Mouse (Mus musculus): ENCODE data around the gene Iqschfp. TPM values are rescaled to one million over a fixed set of nuclear protein-coding genes. Genes with fewer than 3 reads are reported as not detected.
A peak's percentile ranks its signal among the peaks of the same experiment; 100 is the strongest.

The Iqschfp gene
- polyA plus RNA-seq, 1 experiment from 2014 or later = not detected

- Histone ChIP-seq H3K9me3 (ENCODE audit: low read length) (no peaks in the 10 kb centered on the region), H3K27ac (ENCODE audit: low read depth) (no peak overlapping the region), H3K4me1 (ENCODE audit: insufficient read depth) (no peaks in the 10 kb centered on the region), H3K4me2 (ENCODE audit: low read depth, low read length) (no peak overlapping the region), H3K4me3 (ENCODE audit: low read depth, low read length) (no peak overlapping the region), H3K36me3 (replicated peaks; ENCODE audit: insufficient read depth, low read length) (no peaks in the 10 kb centered on the region), H3K27me3 (ENCODE audit: insufficient read depth, low read length) (no peaks in the 10 kb centered on the region), H3K9ac (replicated peaks) (no peak overlapping the region)
- ATAC-seq (no peak), DNase-seq (no peak)
- 88% methylated on average over 8 of the region's 8 CpGs for WGBS (ENCODE audit: insufficient replicate concordance)
- TF ChIP-seq CTCF (IDR thresholded peaks at IDR 0.05; ENCODE audit: low read depth) = no peak
- no peak for TF ChIP-seq EP300 (IDR thresholded peaks at IDR 0.05; ENCODE audit: low read depth)
These were observed 714.7 kb downstream of the Iqschfp start for GRCm38 (mm10) chr3:68606730-68607129.

GRCm38 (mm10) chr3:68607336-68607735 lies 715.3 kb downstream of the Iqschfp start:
- no peaks in the 10 kb centered on the region for H3K4me1 ChIP-seq (ENCODE audit: insufficient read depth)
- H3K4me3 ChIP-seq (ENCODE audit: low read depth, low read length) = no peak overlapping the region
- no peaks in the 10 kb centered on the region for H3K36me3 ChIP-seq (replicated peaks; ENCODE audit: insufficient read depth, low read length)
- H3K27ac ChIP-seq (ENCODE audit: low read depth) = no peak overlapping the region
- H3K4me2 ChIP-seq (ENCODE audit: low read depth, low read length) = no peak overlapping the region
- peak; percentile 77 for ATAC-seq
- 72% methylated on average over 8 of the region's 8 CpGs for WGBS (ENCODE audit: insufficient replicate concordance)
- no peak overlapping the region for H3K9ac ChIP-seq (replicated peaks)
- no peaks in the 10 kb centered on the region for H3K27me3 ChIP-seq (ENCODE audit: insufficient read depth, low read length)
- H3K9me3 ChIP-seq (ENCODE audit: low read length) = no peaks in the 10 kb centered on the region
- TF ChIP-seq CTCF (IDR thresholded peaks at IDR 0.05; ENCODE audit: low read depth) (no peak), EP300 (IDR thresholded peaks at IDR 0.05; ENCODE audit: low read depth) (no peak)
- DNase-seq = no peak

- TF ChIP-seq CTCF (IDR thresholded peaks at IDR 0.05; ENCODE audit: low read depth) (no peak), EP300 (IDR thresholded peaks at IDR 0.05; ENCODE audit: low read depth) (no peak)
These were observed 716.9 kb downstream of the Iqschfp start for GRCm38 (mm10) chr3:68608848-68609497.

DNA sequence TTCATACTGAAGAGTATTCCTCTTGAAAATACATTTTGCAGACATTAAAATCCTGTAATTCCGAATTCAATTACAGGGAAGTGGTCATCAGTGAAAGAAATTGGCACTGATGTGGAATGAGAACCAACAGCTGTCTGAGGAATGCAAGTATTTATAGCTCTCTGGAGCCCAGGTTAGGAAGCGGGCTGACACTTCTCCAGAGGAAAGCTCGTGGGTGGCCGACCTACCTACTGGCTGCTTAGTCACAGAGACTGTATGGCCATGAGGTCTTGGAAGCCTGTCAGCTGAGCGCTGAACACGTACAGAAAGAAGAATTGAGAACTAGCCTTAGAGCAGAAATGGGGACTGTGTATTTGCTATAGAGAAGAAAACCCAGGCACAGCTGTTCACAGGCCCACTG lies 718.0 kb downstream of the Iqschfp start:
- DNase-seq = no peak
- no peak for ATAC-seq
- H3K4me3 ChIP-seq (ENCODE audit: low read depth, low read length) = no peak overlapping the region
- no peaks in the 10 kb centered on the region for H3K27me3 ChIP-seq (ENCODE audit: insufficient read depth, low read length)
- TF ChIP-seq EP300 (IDR thresholded peaks at IDR 0.05; ENCODE audit: low read depth) (no peak), CTCF (IDR thresholded peaks at IDR 0.05; ENCODE audit: low read depth) (no peak)
- H3K36me3 ChIP-seq (replicated peaks; ENCODE audit: insufficient read depth, low read length) = no peaks in the 10 kb centered on the region
- no peaks in the 10 kb centered on the region for H3K9me3 ChIP-seq (ENCODE audit: low read length)
- 64% methylated on average over 6 of the region's 6 CpGs for WGBS (ENCODE audit: insufficient replicate concordance)
- no peak overlapping the region for H3K4me2 ChIP-seq (ENCODE audit: low read depth, low read length)
- H3K9ac ChIP-seq (replicated peaks) = no peak overlapping the region
- no peaks in the 10 kb centered on the region for H3K4me1 ChIP-seq (ENCODE audit: insufficient read depth)
- no peak overlapping the region for H3K27ac ChIP-seq (ENCODE audit: low read depth)

More at GRCm38 (mm10) chr3:68608848-68609497, 716.9 kb downstream of the Iqschfp start:
- Histone ChIP-seq H3K9me3 (ENCODE audit: low read length) (no peaks in the 10 kb centered on the region), H3K27ac (ENCODE audit: low read depth) (no peak overlapping the region), H3K27me3 (ENCODE audit: insufficient read depth, low read length) (no peaks in the 10 kb centered on the region), H3K9ac (replicated peaks) (no peak overlapping the region), H3K36me3 (replicated peaks; ENCODE audit: insufficient read depth, low read length) (no peaks in the 10 kb centered on the region), H3K4me1 (ENCODE audit: insufficient read depth) (no peaks in the 10 kb centered on the region), H3K4me3 (ENCODE audit: low read depth, low read length) (no peak overlapping the region), H3K4me2 (ENCODE audit: low read depth, low read length) (no peak overlapping the region)
- no peak for DNase-seq
- WGBS (ENCODE audit: insufficient replicate concordance) = 83% methylated on average over 19 of the region's 19 CpGs
- no peak for ATAC-seq

GRCm38 (mm10) chr3:68610598-68611261 lies 718.7 kb downstream of the Iqschfp start:
- WGBS (ENCODE audit: insufficient replicate concordance) = 84% methylated on average over 11 of the region's 11 CpGs
- no peak for TF ChIP-seq CTCF (IDR thresholded peaks at IDR 0.05; ENCODE audit: low read depth)
- no peak for TF ChIP-seq EP300 (IDR thresholded peaks at IDR 0.05; ENCODE audit: low read depth)

GRCm38 (mm10) chr3:68615042-68615810 lies 723.2 kb downstream of the Iqschfp start:
- H3K4me1 ChIP-seq (ENCODE audit: insufficient read depth) = peaks cover 9% of the 10 kb centered on the region; the same call in 1 of the 2 replicates
- H3K4me2 ChIP-seq (ENCODE audit: low read depth, low read length) = no peak overlapping the region
- no peaks in the 10 kb centered on the region for H3K36me3 ChIP-seq (replicated peaks; ENCODE audit: insufficient read depth, low read length)
- no peak for TF ChIP-seq EP300 (IDR thresholded peaks at IDR 0.05; ENCODE audit: low read depth)
- peak; percentile 69 for TF ChIP-seq CTCF (IDR thresholded peaks at IDR 0.05; ENCODE audit: low read depth)
- DNase-seq = no peak
- ATAC-seq = peak; percentile 21; the same call in 1 of the 2 replicates
- H3K27ac ChIP-seq (ENCODE audit: low read depth) = no peak overlapping the region
- no peaks in the 10 kb centered on the region for H3K9me3 ChIP-seq (ENCODE audit: low read length)
- H3K4me3 ChIP-seq (ENCODE audit: low read depth, low read length) = no peak overlapping the region
- no peaks in the 10 kb centered on the region for H3K27me3 ChIP-seq (ENCODE audit: insufficient read depth, low read length)
- H3K9ac ChIP-seq (replicated peaks) = no peak overlapping the region
- 51% methylated on average over 10 of the region's 10 CpGs for WGBS (ENCODE audit: insufficient replicate concordance)

More at GRCm38 (mm10) chr3:68610598-68611261, 718.7 kb downstream of the Iqschfp start:
- H3K36me3 ChIP-seq (replicated peaks; ENCODE audit: insufficient read depth, low read length) = no peaks in the 10 kb centered on the region
- no peak overlapping the region for H3K9ac ChIP-seq (replicated peaks)
- H3K4me2 ChIP-seq (ENCODE audit: low read depth, low read length) = no peak overlapping the region
- ATAC-seq (no peak), DNase-seq (no peak)
- H3K27me3 ChIP-seq (ENCODE audit: insufficient read depth, low read length) = no peaks in the 10 kb centered on the region
- no peak overlapping the region for H3K27ac ChIP-seq (ENCODE audit: low read depth)
- peaks cover 5% of the 10 kb centered on the region; the same call in 1 of the 2 replicates for H3K4me1 ChIP-seq (ENCODE audit: insufficient read depth)
- H3K9me3 ChIP-seq (ENCODE audit: low read length) = no peaks in the 10 kb centered on the region
- no peak overlapping the region for H3K4me3 ChIP-seq (ENCODE audit: low read depth, low read length)

Data from liver, postnatal 0 days (tissue).